Comparison of ENCODE assay signal across 9 mouse cellular contexts in genomic region chr14:21074398-21075320, GRCm38 (mm10). TPM values are rescaled to one million over a fixed set of nuclear protein-coding genes. Genes with fewer than 3 reads are reported as not detected.
DNase-seq lines count a peak whose midpoint lies in the region; ATAC-seq and TF ChIP-seq lines count a peak whose summit lies in the region.
"Had no signal": no experiment of that assay in that cellular context is flagged by ENCODE, and none has a peak within 500 bp of the region (broad histone marks: within the 10 kb centered on the region; RNA-seq: fewer than 3 reads in every experiment).

No protein-coding gene starts in this region.

- 29% methylated on average over 11 of the region's 11 CpGs for WGBS in lung, adult 2 months
- WGBS in embryonic facial prominence, embryonic 12.5 days = 57% methylated on average over 11 of the region's 11 CpGs
- 71% methylated on average over 11 of the region's 11 CpGs for WGBS in hindbrain, embryonic 14.5 days

- no peaks in the 10 kb centered on the region for H3K9me3 ChIP-seq in embryonic facial prominence, embryonic 12.5 days
- H3K9me3 ChIP-seq in hindbrain, embryonic 14.5 days (ENCODE audit: control insufficient read depth, low read length) = no peaks in the 10 kb centered on the region

- TF ChIP-seq CTCF in lung, adult 2 months (IDR thresholded peaks at IDR 0.05; ENCODE audit: insufficient read depth, low read length) = no peak

- no peaks in the 10 kb centered on the region for H3K36me3 ChIP-seq in embryonic facial prominence, embryonic 12.5 days
- H3K36me3 ChIP-seq in hindbrain, embryonic 14.5 days (replicated peaks; ENCODE audit: control insufficient read depth, insufficient read depth) = no peaks in the 10 kb centered on the region

- TF ChIP-seq POLR2A in lung, adult 2 months (IDR thresholded peaks at IDR 0.05; ENCODE audit: borderline replicate concordance, extremely low read depth, low read depth, low read length) = no peak

- H3K9ac ChIP-seq in embryonic facial prominence, embryonic 12.5 days = no peak overlapping the region
- no peak overlapping the region; the same call in 1 of the 2 replicates for H3K9ac ChIP-seq in hindbrain, embryonic 14.5 days

- intact Hi-C loops in gastrocnemius, postnatal 14 days (cut with DNase I; ENCODE audit: low total_unique reads) = no loop called here

- no peak for ATAC-seq in embryonic facial prominence, embryonic 12.5 days (ENCODE audit: insufficient number of reproducible peaks, insufficient read depth, low FRiP score, low TSS enrichment)
- no peak for ATAC-seq in hindbrain, embryonic 14.5 days (ENCODE audit: low FRiP score)
- ATAC-seq in megakaryocyte progenitor cell, adult 5-6 weeks (replicated peaks; ENCODE audit: poor library complexity) = peak; percentile 35

- no peaks in the 10 kb centered on the region for H3K27me3 ChIP-seq in embryonic facial prominence, embryonic 12.5 days
- no peaks in the 10 kb centered on the region for H3K27me3 ChIP-seq in hindbrain, embryonic 14.5 days (ENCODE audit: control insufficient read depth, insufficient read depth, low read length)

- DNase-seq in lung, adult 2 months = no peak
- DNase-seq in lung, postnatal 14 days = no peak
- DNase-seq in hindbrain, embryonic 14.5 days (ENCODE audit: low spot score) = no peak
- DNase-seq in thymus, postnatal 36 days = no peak
- DNase-seq in embryo, embryonic 11 days = no peak
- DNase-seq in gastrocnemius, postnatal 14 days = no peak
- DNase-seq: gastrocnemius, postnatal 25 days had no signal

- H3K27ac ChIP-seq in embryonic facial prominence, embryonic 12.5 days = no peak overlapping the region
- no peak overlapping the region for H3K27ac ChIP-seq in hindbrain, embryonic 14.5 days

- H3K4me2 ChIP-seq in embryonic facial prominence, embryonic 12.5 days (replicated peaks) = peak overlapping the region; percentile 71
- H3K4me2 ChIP-seq in hindbrain, embryonic 14.5 days (replicated peaks) = peak overlapping the region; percentile 76

- H3K4me3 ChIP-seq in lung, adult 2 months (replicated peaks; ENCODE audit: extremely low read depth, low read depth, low read length) = peak overlapping the region; percentile 2
- 0 out of 2 replicates have a peak overlapping the region, but pooled peaks have one; percentile 65 for H3K4me3 ChIP-seq in embryonic facial prominence, embryonic 12.5 days
- H3K4me3 ChIP-seq in hindbrain, embryonic 14.5 days (replicated peaks; ENCODE audit: low read length) = peak overlapping the region; percentile 69; the same call in 1 of the 2 replicates

- peaks cover 13% of the 10 kb centered on the region for H3K4me1 ChIP-seq in lung, adult 2 months (ENCODE audit: control insufficient read depth, insufficient read depth, low read length)
- H3K4me1 ChIP-seq in embryonic facial prominence, embryonic 12.5 days = peaks cover 7% of the 10 kb centered on the region
- H3K4me1 ChIP-seq in hindbrain, embryonic 14.5 days (replicated peaks; ENCODE audit: control insufficient read depth, insufficient read depth, low read length) = 0 out of 2 replicates have a peak, but pooled peaks cover 4% of the 10 kb centered on the region

RNA-seq across cellular contexts. Expression of gene Adk, which starts 22.3 kb away (rescaled TPM):
- 34.8 and 54.0 TPM in 2 replicates for polyA plus RNA-seq in lung, adult 2 months (2012; rRNA removed)
- 133 and 135 TPM in 2 replicates for polyA plus RNA-seq in embryonic facial prominence, embryonic 12.5 days (2016; fragmentation: Nextera tagmentation; extraction: Ambion mirVana)
- 40.2 and 43.7 TPM in 2 replicates for polyA plus RNA-seq in hindbrain, embryonic 14.5 days (2014; fragmentation: Nextera tagmentation; extraction: Ambion mirVana)
- 100 and 106 TPM in 2 replicates for total RNA-seq in megakaryocyte progenitor cell, adult 5-6 weeks (2015)
- total RNA-seq in megakaryocyte progenitor cell, adult 5-6 weeks (2017) = 104 and 129 TPM in 2 replicates
- 100 to 1,000 TPM in 1 of 2 experiments, 10 to 100 TPM in 1; 93.8 to 101 TPM for total RNA-seq in gastrocnemius, postnatal 14 days (2021)

RNA-seq across cellular contexts. Expression of gene Ap3m1, which starts 22.4 kb away (rescaled TPM):
- polyA plus RNA-seq in lung, adult 2 months (2012; rRNA removed) = 16.2 and 30.1 TPM in 2 replicates
- polyA plus RNA-seq in embryonic facial prominence, embryonic 12.5 days (2016; fragmentation: Nextera tagmentation; extraction: Ambion mirVana) = 80.6 and 87.3 TPM in 2 replicates
- polyA plus RNA-seq in hindbrain, embryonic 14.5 days (2014; fragmentation: Nextera tagmentation; extraction: Ambion mirVana) = 94.5 and 101 TPM in 2 replicates
- total RNA-seq in megakaryocyte progenitor cell, adult 5-6 weeks (2015) = 56.9 and 71.1 TPM in 2 replicates
- 60.1 and 71.0 TPM in 2 replicates for total RNA-seq in megakaryocyte progenitor cell, adult 5-6 weeks (2017)
- 10 to 100 TPM; 35.9 to 45.5 TPM for total RNA-seq in gastrocnemius, postnatal 14 days (2021)

Comparison
In these comparisons a context has a peak if more than half of its experiments do, and no peak if none do; other contexts are left out.
1. H3K4me3 ChIP-seq: peak in every context shown above with its lines; median percentile 69 in hindbrain, embryonic 14.5 days; 65 in embryonic facial prominence, embryonic 12.5 days; 2 in lung, adult 2 months.